Mouse (Mus musculus) telencephalon, adult 2 months (tissue): ENCODE results near the gene Nob1.

Experiments
- DNase-seq: peaks from one replicate; pipeline ENCODE4 v3.0.0-alpha.2; 2011; ENCODE audit warnings: low read depth, low spot score

Nob1 gene

GRCm38 (mm10) chr8:107435962-107436831 is 11.3 kb upstream of the Nob1 start, which contains the start of gene Wwp2:
Wwp2 (plus strand) TSS chr8:107436365.
- DNase-seq, result no peak

DNA sequence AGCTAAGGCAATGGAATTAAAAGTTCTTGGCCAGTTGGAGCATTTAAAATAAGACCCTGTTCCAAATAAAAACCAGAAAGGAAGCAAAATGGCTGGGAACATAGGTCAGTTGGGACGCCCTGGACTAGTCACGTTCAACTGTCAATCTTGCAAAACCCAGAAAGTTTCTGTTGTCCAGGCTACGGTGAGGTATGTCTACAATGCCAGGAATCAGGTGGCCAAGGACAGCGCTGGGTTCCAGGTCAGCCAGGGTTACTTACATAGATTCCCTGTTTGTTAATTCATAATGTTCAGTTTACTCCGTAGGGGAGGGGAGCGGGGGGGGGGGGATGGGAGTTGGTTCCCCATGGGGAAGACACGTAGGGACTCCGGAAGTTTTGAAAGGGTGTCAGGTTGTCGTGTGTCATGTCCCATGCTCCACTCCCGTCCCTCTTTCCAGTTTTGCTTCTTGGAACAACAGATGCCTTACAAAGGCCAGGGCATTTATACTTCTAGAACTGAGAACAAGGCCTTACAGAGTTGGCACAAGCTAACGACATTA is 10.6 kb upstream of the Nob1 start:
- DNase-seq, result no peak

- no peak for DNase-seq
Measured at GRCm38 (mm10) chr8:107430821-107431220, 6.0 kb upstream of the Nob1 start.

GRCm38 (mm10) chr8:107425230-107425597 is 363 bp upstream of the Nob1 start:
- no peak for DNase-seq

- no peak for DNase-seq
Measured at GRCm38 (mm10) chr8:107424176-107424575, 675 bp downstream of the Nob1 start.

DNA sequence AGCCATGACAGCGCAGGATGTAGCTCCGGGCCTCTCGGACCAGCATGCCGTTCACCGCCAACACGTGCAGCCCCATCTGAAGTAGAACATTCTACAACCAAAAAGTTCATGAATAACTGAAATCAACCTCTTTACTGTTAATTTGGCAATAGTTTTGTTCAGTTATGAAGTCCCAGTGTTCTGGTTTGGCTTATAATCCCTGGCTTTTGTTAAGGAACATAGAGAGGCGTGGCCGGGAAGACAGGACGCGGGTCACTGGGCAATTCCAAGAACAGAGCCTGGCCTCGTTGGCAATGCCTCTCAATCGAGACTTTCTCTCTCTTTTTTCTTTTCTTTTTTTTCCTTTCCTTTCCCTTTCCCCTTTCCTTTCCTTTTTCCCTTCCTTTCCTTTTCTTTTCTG is 7.8 kb downstream of the Nob1 start:
- DNase-seq, result no peak

GRCm38 (mm10) chr8:107413881-107414280 is 11.0 kb downstream of the Nob1 start:
- DNase-seq, result no peak

GRCm38 (mm10) chr8:107412552-107412951 is 12.3 kb downstream of the Nob1 start:
- DNase-seq, result no peak

DNA sequence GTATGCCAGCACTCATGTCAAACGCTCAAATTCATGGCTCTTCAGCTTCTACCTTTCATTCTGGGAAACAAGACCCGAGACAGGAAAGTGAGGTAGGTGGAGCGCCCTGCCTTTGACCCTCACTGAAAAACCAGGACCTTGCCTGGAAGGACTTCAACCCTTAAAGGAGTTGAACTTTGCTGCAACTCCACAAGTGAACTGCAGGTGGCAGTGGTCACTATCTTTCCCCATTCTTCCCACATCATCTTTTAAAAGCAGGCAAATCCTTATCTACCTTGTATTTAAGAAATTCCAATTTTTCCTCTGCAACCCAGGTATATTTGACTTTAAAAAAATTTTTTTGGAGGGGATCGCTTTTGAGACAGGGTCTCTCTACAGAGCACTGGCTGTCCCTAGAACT is 13.5 kb downstream of the Nob1 start:
- DNase-seq, result no peak

- no peak for DNase-seq
Measured at GRCm38 (mm10) chr8:107405935-107406334, 18.9 kb downstream of the Nob1 start.

DNA sequence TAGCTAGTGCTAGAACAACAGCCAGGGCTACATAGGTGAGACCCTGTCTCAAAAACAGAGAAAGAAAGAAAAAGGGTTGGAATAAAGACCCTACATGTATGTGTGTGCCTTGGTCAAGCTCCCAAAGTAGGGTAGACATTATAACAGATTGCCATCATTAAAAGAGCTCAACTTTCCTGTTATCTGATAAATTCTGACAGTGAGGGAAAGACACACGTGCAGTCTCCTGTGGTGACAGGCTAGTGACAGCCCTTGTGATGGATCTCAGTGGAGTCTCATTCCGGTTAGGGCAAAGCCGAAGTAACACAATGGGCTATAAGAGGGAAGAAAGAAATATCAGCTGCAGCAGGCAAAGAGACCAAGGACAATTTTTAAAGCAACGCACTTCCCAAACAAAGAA is 20.8 kb downstream of the Nob1 start:
- no peak for DNase-seq

- peak; percentile 61 for DNase-seq
Measured at GRCm38 (mm10) chr8:107403038-107403781, 21.6 kb downstream of the Nob1 start, which contains the start of gene Nqo1. Nqo1 (minus strand) TSS chr8:107403206.

DNA sequence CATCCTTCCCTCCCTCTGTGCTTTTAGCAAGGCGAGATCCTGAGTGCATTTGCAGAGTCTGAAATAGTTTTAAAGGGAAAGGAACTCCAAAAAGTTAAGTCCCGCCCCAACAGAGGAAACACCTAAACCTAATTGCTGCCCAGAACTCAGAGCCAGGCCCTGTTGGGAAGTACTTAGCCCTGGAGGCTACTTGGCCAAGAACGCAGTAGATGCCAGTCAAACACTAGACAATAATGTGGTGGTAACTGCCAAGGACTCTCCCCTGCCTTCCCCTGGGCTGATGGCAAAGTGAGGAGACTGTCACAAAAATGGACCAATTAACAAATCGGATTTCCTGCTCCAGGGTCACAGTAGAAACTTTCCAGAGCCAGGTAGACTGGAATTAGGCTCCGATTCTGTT is 23.0 kb downstream of the Nob1 start:
- no peak for DNase-seq

DNA sequence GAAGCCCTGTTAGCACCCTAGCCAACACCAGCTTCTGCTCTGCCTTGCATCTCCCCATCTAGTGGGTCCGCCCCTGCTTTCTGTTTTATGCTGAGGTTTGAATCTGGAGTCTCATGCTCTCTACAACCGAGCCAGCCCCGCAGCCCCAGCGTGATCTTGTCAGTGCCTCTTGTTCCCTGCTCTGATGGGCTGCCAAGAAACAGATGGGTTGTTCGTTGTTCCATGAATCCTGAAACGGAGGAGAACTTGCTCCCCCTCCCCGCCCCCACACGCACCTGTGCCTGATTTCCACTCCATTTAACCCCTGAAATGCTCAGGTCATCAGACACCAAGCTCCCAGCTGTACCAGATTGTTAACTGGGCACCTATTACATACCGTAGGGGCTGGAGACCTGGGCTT is 25.4 kb downstream of the Nob1 start:
- DNase-seq, result peak; percentile 23

DNA sequence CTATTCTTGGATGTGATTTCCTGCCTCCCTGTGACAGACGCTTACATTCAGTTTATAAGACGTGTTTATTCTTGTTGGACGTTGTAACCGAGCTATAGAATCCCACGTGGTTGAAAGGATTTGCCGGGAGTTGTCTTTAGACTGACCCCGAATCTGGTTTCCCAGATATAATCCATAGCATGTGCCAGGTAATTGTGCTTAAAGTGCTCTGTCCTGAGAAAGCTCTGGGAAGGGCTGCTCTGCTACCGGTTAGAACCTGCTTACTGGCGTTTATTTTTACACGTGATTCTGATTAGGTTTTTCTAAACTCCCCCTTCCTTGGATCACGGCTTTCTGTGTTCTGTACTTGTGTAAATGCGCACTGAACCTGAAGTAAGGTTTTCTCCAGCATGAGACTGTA is 27.2 kb downstream of the Nob1 start:
- no peak for DNase-seq

DNA sequence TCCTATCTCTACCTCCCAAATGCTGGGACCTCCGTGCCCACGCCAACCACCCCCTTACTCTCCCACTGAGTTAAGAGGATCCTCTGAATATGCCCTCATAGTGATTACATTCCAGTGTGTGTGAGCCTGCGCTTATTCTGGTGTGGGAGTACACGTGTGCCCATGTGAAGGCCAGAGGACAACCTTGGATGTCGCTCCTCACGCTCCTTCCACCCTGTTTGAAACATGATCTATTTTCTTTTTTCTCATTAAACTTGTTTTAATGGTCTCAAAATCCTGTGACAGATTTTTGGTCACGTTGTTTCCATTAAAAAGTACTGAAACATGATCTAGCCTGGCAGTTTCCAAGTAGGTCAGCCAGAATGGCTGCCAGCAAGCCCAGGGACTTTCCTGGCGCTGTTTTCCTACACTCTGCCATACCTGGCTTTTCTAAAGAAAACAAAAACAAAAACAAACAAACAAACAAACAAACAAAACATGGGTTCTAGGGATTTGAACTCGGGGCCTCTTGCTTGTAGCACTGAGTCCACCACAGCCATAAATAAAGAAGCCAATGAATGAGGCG is 28.7 kb downstream of the Nob1 start:
- DNase-seq, result no peak

GRCm38 (mm10) chr8:107395397-107395796 is 29.5 kb downstream of the Nob1 start:
- no peak for DNase-seq

- DNase-seq, result no peak
Measured at GRCm38 (mm10) chr8:107391136-107391516, 33.7 kb downstream of the Nob1 start.

- DNase-seq, result no peak
Measured at GRCm38 (mm10) chr8:107390476-107391135, 34.2 kb downstream of the Nob1 start.

DNA sequence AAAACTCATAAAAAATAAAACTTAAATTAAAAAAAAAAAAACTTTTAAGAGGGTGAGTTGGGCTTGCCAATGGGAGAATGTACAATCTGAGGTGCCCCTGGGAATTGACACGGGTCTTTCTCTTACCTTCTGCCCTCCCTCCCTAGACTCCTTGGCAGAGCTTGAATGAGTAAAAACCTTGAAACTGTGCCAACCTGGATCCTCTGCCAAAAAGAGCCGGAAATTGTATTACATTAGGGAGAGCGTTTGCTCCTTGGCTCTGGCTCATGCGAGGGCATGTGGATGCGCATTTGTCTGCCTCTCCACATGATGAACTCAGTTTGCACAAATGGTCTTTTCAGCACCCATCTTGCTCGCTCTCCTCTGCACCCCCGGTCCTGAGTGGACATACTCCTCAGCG is 35.3 kb downstream of the Nob1 start:
- no peak for DNase-seq

- no peak for DNase-seq
Measured at GRCm38 (mm10) chr8:107387861-107388260, 37.0 kb downstream of the Nob1 start.

- DNase-seq, result no peak
Measured at GRCm38 (mm10) chr8:107386642-107387041, 38.2 kb downstream of the Nob1 start.
